Comparison of ENCODE assay signal across 9 mouse cellular contexts in the genomic region with DNA sequence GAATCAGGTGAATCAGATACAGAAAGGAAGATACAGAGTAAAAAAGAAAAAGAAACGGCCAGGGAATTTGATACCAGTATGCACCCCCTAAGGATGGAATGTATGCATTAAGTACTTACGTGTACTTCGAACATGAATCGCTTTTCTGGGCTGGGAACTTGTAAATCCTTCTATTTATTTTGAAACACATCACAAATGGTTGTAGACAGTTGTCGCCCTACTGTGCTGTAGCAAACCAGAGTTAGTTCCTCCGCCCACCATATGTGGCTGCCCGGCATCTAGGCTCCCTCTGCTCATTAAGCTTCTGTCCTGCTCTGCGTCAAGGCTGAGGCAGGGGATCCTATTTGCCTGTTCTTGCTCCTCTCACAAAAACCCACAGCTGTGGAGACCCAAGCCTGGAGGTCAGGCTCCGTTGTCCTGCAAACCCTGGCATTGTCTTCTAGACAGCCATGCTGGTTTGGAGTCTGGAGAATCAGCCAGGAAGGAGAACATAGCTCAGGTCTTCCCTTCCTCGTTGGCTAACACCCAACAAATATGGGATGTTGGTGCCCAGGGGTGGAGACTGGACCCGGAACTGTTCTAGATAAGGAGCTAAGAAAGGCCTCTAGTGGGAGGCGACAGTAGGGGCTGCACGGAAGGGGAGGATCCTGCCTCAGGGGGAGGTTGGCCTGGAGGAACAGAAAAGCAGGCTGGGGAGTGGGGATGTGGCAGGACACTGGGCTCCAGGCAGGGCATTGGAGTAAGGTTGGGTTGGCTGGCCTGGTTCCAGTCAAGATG.
DNase-seq lines count a peak whose midpoint lies in the region; ATAC-seq and TF ChIP-seq lines count a peak whose summit lies in the region.
"Had no signal": no experiment of that assay in that cellular context is flagged by ENCODE, and none has a peak within 500 bp of the region (broad histone marks: within the 10 kb centered on the region; RNA-seq: fewer than 3 reads in every experiment).

No protein-coding gene starts in this region.

- no peaks in the 10 kb centered on the region for H3K27me3 ChIP-seq in MEL (ENCODE audit: control insufficient read depth in 1 of 2, insufficient read depth in 2 of 2, low read length in 2 of 2)
- no peaks in the 10 kb centered on the region for H3K27me3 ChIP-seq in lung, embryonic 14.5 days (ENCODE audit: insufficient read depth, low read length)
- H3K27me3 ChIP-seq: hindbrain, embryonic 13.5 days had no signal

- peaks cover 14% of the 10 kb centered on the region for H3K79me2 ChIP-seq in MEL (ENCODE audit: control insufficient read depth, insufficient read depth, low read length, poor library complexity)

- H3K4me3 ChIP-seq in MEL (ENCODE audit: control insufficient read depth in 1 of 2, insufficient read depth in 1 of 2, low read depth in 2 of 2, low read length in 2 of 2): peak overlapping the region; percentile 65 to 84
- H3K4me3 ChIP-seq in lung, embryonic 14.5 days (ENCODE audit: low read depth, low read length): no peak overlapping the region
- H3K4me3 ChIP-seq: hindbrain, embryonic 13.5 days had no signal

- H3K36me3 ChIP-seq in MEL (ENCODE audit: control insufficient read depth in 1 of 2, insufficient read depth in 2 of 2, low read length in 2 of 2): peaks cover 0 to 23% of the 10 kb centered on the region in 2 experiments; a peak in 2 of 4 replicates
- 0 out of 2 replicates have a peak, but pooled peaks cover 12% of the 10 kb centered on the region for H3K36me3 ChIP-seq in lung, embryonic 14.5 days (ENCODE audit: insufficient read depth)
- H3K36me3 ChIP-seq: hindbrain, embryonic 13.5 days had no signal

- H3K9ac ChIP-seq in MEL (ENCODE audit: control insufficient read depth, low read depth, low read length, poor library complexity, severe bottlenecking): peak overlapping the region; percentile 75
- no peak overlapping the region for H3K9ac ChIP-seq in lung, embryonic 14.5 days
- H3K9ac ChIP-seq: hindbrain, embryonic 13.5 days had no signal

- peak; percentile 71 for ATAC-seq in lung, embryonic 14.5 days (ENCODE audit: insufficient read depth)

- DNase-seq in MEL (ENCODE audit: low read depth, low spot score) (peak; percentile 97), MEL-GATA-1-ER (ENCODE audit: extremely low read depth, low read depth) (peak; percentile 96)
- DNase-seq in kidney, adult 9 months: peak; percentile 36
- DNase-seq in lung, embryonic 14.5 days: peak; percentile 68
- no peak for DNase-seq in spleen, adult 18-20 months
- DNase-seq in gastrocnemius, postnatal 14 days: no peak
- no peak for DNase-seq in cerebellum, adult 11 months
- DNase-seq: embryo, embryonic 11 days had no signal

- no peak for TF ChIP-seq RAD21 in MEL (IDR thresholded peaks at IDR 0.05; ENCODE audit: low read depth, low read length)

- peaks cover 4 to 25% of the 10 kb centered on the region in 2 experiments for H3K4me1 ChIP-seq in MEL (ENCODE audit: control insufficient read depth in 1 of 2, insufficient read depth in 2 of 2, low read length in 2 of 2)
- peaks cover 15% of the 10 kb centered on the region; the same call in 1 of the 2 replicates for H3K4me1 ChIP-seq in lung, embryonic 14.5 days (ENCODE audit: insufficient read depth)

- peak overlapping the region; percentile 93 for H3K27ac ChIP-seq in MEL (ENCODE audit: control insufficient read depth, low read depth, low read length)
- peak overlapping the region; percentile 58 for H3K27ac ChIP-seq in lung, embryonic 14.5 days (ENCODE audit: low read depth)
- H3K27ac ChIP-seq: hindbrain, embryonic 13.5 days had no signal

- H3K4me2 ChIP-seq in lung, embryonic 14.5 days: no peak overlapping the region
- H3K4me2 ChIP-seq: hindbrain, embryonic 13.5 days had no signal

- no peaks in the 10 kb centered on the region for H3K9me3 ChIP-seq in MEL (replicated peaks; ENCODE audit: insufficient read depth, low read length)
- no peaks in the 10 kb centered on the region for H3K9me3 ChIP-seq in lung, embryonic 14.5 days (ENCODE audit: low read depth, low read length)
- H3K9me3 ChIP-seq: hindbrain, embryonic 13.5 days had no signal

- 58% methylated on average over 13 of the region's 13 CpGs for WGBS in lung, embryonic 14.5 days

- peak; percentile 71 to 83 for TF ChIP-seq POLR2A in MEL (IDR thresholded peaks at IDR 0.05; ENCODE audit: control insufficient read depth in 1 of 2, insufficient read depth in 1 of 2, low read depth in 1 of 2, low read length in 2 of 2, poor library complexity in 1 of 2)

- TF ChIP-seq EP300 in MEL (IDR thresholded peaks at IDR 0.05; ENCODE audit: low read depth in 1 of 2, low read length in 2 of 2): peak in 1 of 2 experiments; percentile 44; a peak in 2 of 4 replicates

- TF ChIP-seq CTCF in MEL (IDR thresholded peaks at IDR 0.05 in 2 of 3, conservative IDR thresholded peaks at IDR 0.05 in 1 of 3; ENCODE audit: control insufficient read depth in 1 of 3, insufficient read depth in 1 of 3, low read depth in 2 of 3, low read length in 3 of 3, poor library complexity in 1 of 3, severe bottlenecking in 1 of 3): no peak
- no peak for TF ChIP-seq CTCF in lung, embryonic 14.5 days (IDR thresholded peaks at IDR 0.05; ENCODE audit: low read depth)

- intact Hi-C loops in gastrocnemius, postnatal 14 days (cut with DNase I; ENCODE audit: low total_unique reads): no loop called here

TF ChIP-seq in MEL, 35 proteins besides CTCF, POLR2A, EP300 and RAD21:
- TF ChIP-seq ZC3H11A (IDR thresholded peaks at IDR 0.05; ENCODE audit: low read depth, low read length): no peak
- peak; percentile 59; the same call in 1 of the 2 replicates for TF ChIP-seq POLR2AphosphoS5 (IDR thresholded peaks at IDR 0.05; ENCODE audit: borderline replicate concordance, low read depth, low read length)
- TF ChIP-seq ELF1 (IDR thresholded peaks at IDR 0.05; ENCODE audit: low read depth, low read length): peak; percentile 96
- peak; percentile 70; the same call in 1 of the 2 replicates for TF ChIP-seq ETS1 (IDR thresholded peaks at IDR 0.05; ENCODE audit: low read depth, low read length)
- 0 out of 2 replicates have a peak, but pooled peaks have one; percentile 59 for TF ChIP-seq UBTF (IDR thresholded peaks at IDR 0.05; ENCODE audit: borderline replicate concordance, insufficient read depth, low read depth, low read length)
- peak; percentile 65; the same call in 1 of the 2 replicates for TF ChIP-seq TBP (IDR thresholded peaks at IDR 0.05; ENCODE audit: low read depth, low read length)
- TF ChIP-seq ZMIZ1 (IDR thresholded peaks at IDR 0.05; ENCODE audit: low read depth, low read length): peak; percentile 64
- peak; percentile 57 for TF ChIP-seq TCF12 (IDR thresholded peaks at IDR 0.05; ENCODE audit: low read depth, low read length)
- peak; percentile 74 for TF ChIP-seq HCFC1 (IDR thresholded peaks at IDR 0.05; ENCODE audit: low read depth, low read length)
- TF ChIP-seq RCOR1 (IDR thresholded peaks at IDR 0.05; ENCODE audit: low read depth, low read length): peak; percentile 59
- no peak for TF ChIP-seq USF1 (IDR thresholded peaks at IDR 0.05; ENCODE audit: low read depth, low read length)
- TF ChIP-seq CHD2 (IDR thresholded peaks at IDR 0.05; ENCODE audit: low read length): no peak
- TF ChIP-seq SIN3A (IDR thresholded peaks at IDR 0.05; ENCODE audit: low read length): peak; percentile 87
- peak; percentile 78 for TF ChIP-seq NELFE (IDR thresholded peaks at IDR 0.05; ENCODE audit: low read depth, low read length)
- peak; percentile 98 for TF ChIP-seq ZKSCAN1 (IDR thresholded peaks at IDR 0.05; ENCODE audit: low read depth, low read length)
- TF ChIP-seq MAZ (IDR thresholded peaks at IDR 0.05; ENCODE audit: low read depth, low read length): peak; percentile 54; the same call in 1 of the 2 replicates
- TF ChIP-seq NRF1 (IDR thresholded peaks at IDR 0.05; ENCODE audit: insufficient read depth, low read depth, low read length, poor library complexity, severe bottlenecking): 0 out of 2 replicates have a peak, but pooled peaks have one; percentile 10
- peak; percentile 79 for TF ChIP-seq GATA1 (IDR thresholded peaks at IDR 0.05; ENCODE audit: low read depth, low read length)
- TF ChIP-seq MYC (IDR thresholded peaks at IDR 0.05; ENCODE audit: low read depth, low read length): peak; percentile 70; the same call in 1 of the 2 replicates
- TF ChIP-seq BHLHE40 (IDR thresholded peaks at IDR 0.05; ENCODE audit: borderline replicate concordance, low read depth, low read length): no peak
- TF ChIP-seq POLR2AphosphoS2 (IDR thresholded peaks at IDR 0.05; ENCODE audit: low read length): peak; percentile 88
- TF ChIP-seq E2F4 (IDR thresholded peaks at IDR 0.05; ENCODE audit: borderline replicate concordance, low read depth, low read length): 0 out of 2 replicates have a peak, but pooled peaks have one; percentile 15
- no peak for TF ChIP-seq JUND (IDR thresholded peaks at IDR 0.05; ENCODE audit: low read depth, low read length)
- peak; percentile 84 for TF ChIP-seq MXI1 (IDR thresholded peaks at IDR 0.05; ENCODE audit: low read depth, low read length)
- peak; percentile 67 for TF ChIP-seq MAX (IDR thresholded peaks at IDR 0.05; ENCODE audit: low read length)
- TF ChIP-seq ZNF384 (IDR thresholded peaks at IDR 0.05; ENCODE audit: low read depth, low read length): no peak
- TF ChIP-seq KAT2A (conservative IDR thresholded peaks at IDR 0.05; ENCODE audit: low read depth, low read length): no peak; the same call in 1 of the 2 replicates
- TF ChIP-seq USF2 (IDR thresholded peaks at IDR 0.05; ENCODE audit: borderline replicate concordance in 1 of 2, insufficient read depth in 1 of 2, low read depth in 1 of 2, low read length in 2 of 2): no peak

Comparison
In these comparisons a context has a peak if more than half of its experiments do, and no peak if none do; other contexts are left out.
1. DNase-seq: peak in MEL (single experiment), MEL-GATA-1-ER (single experiment), kidney, adult 9 months (single experiment) and lung, embryonic 14.5 days (single experiment); none in spleen, adult 18-20 months (0 of 2), gastrocnemius, postnatal 14 days (single experiment) and cerebellum, adult 11 months (single experiment).